8 mouse cellular contexts compared by ENCODE assay signal in the genomic region with DNA sequence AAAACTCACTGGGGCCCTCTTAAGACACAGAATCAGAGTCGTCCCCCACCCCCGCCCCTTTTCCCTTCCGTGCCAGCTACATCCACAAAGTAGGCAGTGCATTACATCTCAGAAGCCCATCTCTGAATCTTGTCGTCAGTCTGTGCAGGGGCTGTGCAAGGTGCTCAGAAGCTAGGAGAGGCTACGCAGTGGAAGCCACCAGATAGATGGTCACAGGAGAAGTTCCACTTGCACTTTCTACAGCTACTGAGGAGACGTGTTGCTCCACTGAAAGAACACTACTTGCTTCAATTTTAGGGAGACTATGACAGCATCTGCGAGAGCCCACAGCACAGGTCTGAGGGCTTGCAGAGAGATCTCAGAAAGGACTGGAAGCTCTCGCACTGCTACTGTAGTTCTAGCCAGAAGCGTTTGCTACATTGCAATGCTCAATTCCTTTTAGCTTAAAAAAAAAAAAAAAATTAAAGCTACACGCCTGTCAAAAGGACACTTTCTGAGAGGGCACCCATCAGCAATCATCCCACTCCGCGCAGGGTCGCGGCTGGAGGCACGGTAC. TPM values are rescaled to one million over a fixed set of nuclear protein-coding genes. Genes with fewer than 3 reads are reported as not detected.
A peak's percentile ranks its signal among the peaks of the same experiment; 100 is the strongest.
DNase-seq lines count a peak whose midpoint lies in the region; ATAC-seq and TF ChIP-seq lines count a peak whose summit lies in the region.

No protein-coding gene starts in this region.

- peaks cover 3% of the 10 kb centered on the region; the same call in 1 of the 2 replicates for H3K4me1 ChIP-seq in lung, adult 2 months (ENCODE audit: control insufficient read depth, insufficient read depth, low read length)
- no peaks in the 10 kb centered on the region for H3K4me1 ChIP-seq in brown adipose tissue, adult 24 weeks (ENCODE audit: control insufficient read depth, insufficient read depth, insufficient read length, low read length)
- peaks cover 0 to 4% of the 10 kb centered on the region in 2 experiments; a peak in 2 of 4 replicates for H3K4me1 ChIP-seq in liver, embryonic 14.5 days (replicated peaks; ENCODE audit: control insufficient read depth in 2 of 2, insufficient read depth in 2 of 2, low read length in 1 of 2)
- H3K4me1 ChIP-seq in stomach, embryonic 14.5 days (ENCODE audit: control insufficient read depth, insufficient read depth, low read length): peaks cover 6% of the 10 kb centered on the region; the same call in 1 of the 2 replicates

- no peak for TF ChIP-seq EP300 in liver, embryonic 14.5 days (IDR thresholded peaks at IDR 0.05; ENCODE audit: low read depth)

- peak overlapping the region; percentile 63 for H3K4me2 ChIP-seq in liver, embryonic 14.5 days (ENCODE audit: low read depth)
- peak overlapping the region; percentile 72 for H3K4me2 ChIP-seq in stomach, embryonic 14.5 days (replicated peaks; ENCODE audit: low read depth, low read length)

- TF ChIP-seq POLR2A in lung, adult 2 months (IDR thresholded peaks at IDR 0.05; ENCODE audit: borderline replicate concordance, extremely low read depth, low read depth, low read length): no peak

- H3K27me3 ChIP-seq in liver, embryonic 14.5 days (ENCODE audit: control insufficient read depth, insufficient read depth, low read length): peaks cover 18% of the 10 kb centered on the region
- H3K27me3 ChIP-seq in stomach, embryonic 14.5 days (ENCODE audit: control insufficient read depth, insufficient read depth, low read length): no peaks in the 10 kb centered on the region

- H3K9me3 ChIP-seq in liver, embryonic 14.5 days (ENCODE audit: control insufficient read depth, low read length): no peaks in the 10 kb centered on the region
- no peaks in the 10 kb centered on the region for H3K9me3 ChIP-seq in stomach, embryonic 14.5 days (ENCODE audit: control insufficient read depth, low read depth, low read length)

- peak overlapping the region; percentile 27; the same call in 1 of the 2 replicates for H3K9ac ChIP-seq in liver, embryonic 14.5 days (replicated peaks)
- H3K9ac ChIP-seq in stomach, embryonic 14.5 days (replicated peaks; ENCODE audit: low read depth, low read length): peak overlapping the region; percentile 86

- WGBS in lung, adult 2 months: 5% methylated on average over 15 of the region's 15 CpGs
- WGBS in liver, embryonic 14.5 days (ENCODE audit: insufficient replicate concordance): 4% methylated on average over 15 of the region's 15 CpGs
- 4% methylated on average over 15 of the region's 15 CpGs for WGBS in stomach, embryonic 14.5 days

- H3K36me3 ChIP-seq in liver, embryonic 14.5 days (replicated peaks; ENCODE audit: control insufficient read depth, insufficient read depth, low read depth): no peaks in the 10 kb centered on the region
- no peaks in the 10 kb centered on the region for H3K36me3 ChIP-seq in stomach, embryonic 14.5 days (ENCODE audit: control insufficient read depth, insufficient read depth, low read length)

- peak overlapping the region; percentile 51 for H3K4me3 ChIP-seq in lung, adult 2 months (replicated peaks; ENCODE audit: extremely low read depth, low read depth, low read length)
- H3K4me3 ChIP-seq in brown adipose tissue, adult 24 weeks (ENCODE audit: insufficient read depth, low read depth, low read length): peak overlapping the region; percentile 92
- H3K4me3 ChIP-seq in liver, embryonic 14.5 days (ENCODE audit: insufficient read depth in 1 of 2, low read depth in 2 of 2, low read length in 2 of 2): peak overlapping the region; percentile 56 to 65
- H3K4me3 ChIP-seq in stomach, embryonic 14.5 days (ENCODE audit: low read depth, low read length): peak overlapping the region; percentile 62

- H3K27ac ChIP-seq in brown adipose tissue, adult 24 weeks (replicated peaks; ENCODE audit: low read depth, low read length): no peak overlapping the region
- H3K27ac ChIP-seq in liver, embryonic 14.5 days: no peak overlapping the region
- no peak overlapping the region for H3K27ac ChIP-seq in stomach, embryonic 14.5 days (ENCODE audit: low read length)

- ATAC-seq in liver, embryonic 14.5 days (ENCODE audit: insufficient read depth): no peak
- no peak for ATAC-seq in stomach, embryonic 14.5 days (ENCODE audit: insufficient number of reproducible peaks, insufficient read depth, low FRiP score, low read depth)

- peak; percentile 4 for DNase-seq in lung, adult 2 months
- no peak for DNase-seq in lung, postnatal 10 days
- DNase-seq in forelimb bud, embryonic 11.5 days (ENCODE audit: low read depth, low spot score): peak; percentile 27
- DNase-seq in liver, embryonic 14.5 days (ENCODE audit: low read depth in 3 of 3, low spot score in 3 of 3): no peak
- DNase-seq in B cell, adult 2 months: no peak
- DNase-seq in frontal cortex, postnatal 10 days (ENCODE audit: low spot score in 2 of 2): no peak

- TF ChIP-seq CTCF in lung, adult 2 months (IDR thresholded peaks at IDR 0.05; ENCODE audit: insufficient read depth, low read length): no peak
- no peak for TF ChIP-seq CTCF in liver, embryonic 14.5 days (IDR thresholded peaks at IDR 0.05; ENCODE audit: low read depth)

RNA-seq across cellular contexts. Expression of a gene that starts 0.8 kb away (rescaled TPM):
- polyA plus RNA-seq in lung, adult 2 months (2012; rRNA removed): 3.1 and 3.5 TPM in 2 replicates
- polyA plus RNA-seq in brown adipose tissue, adult 24 weeks (2012; ENCODE audit: insufficient read depth, insufficient read length, missing spikeins): 23.1 and 29.5 TPM in 2 replicates
- polyA plus RNA-seq in liver, embryonic 14.5 days (2012; rRNA removed): 8.1 and 19.3 TPM in 2 replicates
- 28.5 and 32.2 TPM in 2 replicates for polyA plus RNA-seq in liver, embryonic 14.5 days (2014; fragmentation: Nextera tagmentation; extraction: Ambion mirVana)
- polyA plus RNA-seq in stomach, embryonic 14.5 days (2014; fragmentation: Nextera tagmentation; extraction: Ambion mirVana): 59.2 and 67.1 TPM in 2 replicates

Comparison
In these comparisons a context has a peak if more than half of its experiments do, and no peak if none do; other contexts are left out.
1. DNase-seq: peak in lung, adult 2 months (single experiment) and forelimb bud, embryonic 11.5 days (single experiment); none in lung, postnatal 10 days (single experiment), liver, embryonic 14.5 days (0 of 3), B cell, adult 2 months (0 of 2) and frontal cortex, postnatal 10 days (0 of 2).
2. Peak in every context shown above with its lines, with median percentiles within 50 percentile points of each other: H3K4me3 ChIP-seq.